Mouse (Mus musculus): Measurements from ENCODE around the gene Xpa. TPM values are rescaled to one million over a fixed set of nuclear protein-coding genes. Genes with fewer than 3 reads are reported as not detected.

Gene Xpa
- polyA plus RNA-seq, 1 experiment from 2014 or later, result 34.0 TPM

DNA sequence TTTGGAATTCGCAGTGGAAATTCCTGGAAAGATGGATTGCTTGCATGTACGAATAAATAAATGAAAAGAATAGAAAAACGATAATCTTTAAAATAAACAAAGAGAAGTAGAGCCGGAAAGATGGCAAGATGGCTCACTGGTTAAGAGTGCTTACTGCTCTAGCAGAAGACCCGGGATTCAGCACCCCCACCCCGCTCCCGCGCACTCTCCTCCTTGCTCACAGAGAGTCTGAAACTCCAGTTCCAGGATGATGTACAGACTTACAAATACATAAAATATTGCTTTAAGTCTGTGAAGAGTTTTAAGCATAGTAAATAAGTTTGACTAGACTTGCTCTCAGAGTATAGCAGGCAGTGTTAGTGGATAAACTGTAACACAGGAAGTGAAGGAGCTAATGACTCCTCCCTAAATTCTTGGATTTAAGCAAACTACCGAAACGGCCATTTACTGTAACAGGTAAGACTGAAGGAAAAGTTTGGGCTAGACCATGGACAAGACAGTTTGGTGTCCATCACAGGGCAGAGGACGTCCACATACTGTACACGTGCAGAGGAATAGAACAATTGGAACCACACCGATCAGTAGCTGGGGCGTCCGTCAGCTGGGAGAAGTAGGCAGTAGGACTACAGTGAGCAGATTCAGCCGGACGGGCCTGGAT, 58.4 kb downstream of the Xpa start:
- ATAC-seq (peak; percentile 76), DNase-seq (ENCODE audit: low spot score) (peak; percentile 33)
- H3K9me3 ChIP-seq (replicated peaks; ENCODE audit: control insufficient read depth, low read length), result no peaks in the 10 kb centered on the region
- H3K4me1 ChIP-seq (ENCODE audit: control insufficient read depth, insufficient read depth, low read length), result peaks cover 20% of the 10 kb centered on the region
- H3K27ac ChIP-seq (ENCODE audit: low read depth, low read length), result peak overlapping the region; percentile 97
- WGBS, result 8% methylated on average over 17 of the region's 17 CpGs
- H3K27me3 ChIP-seq (replicated peaks; ENCODE audit: control insufficient read depth, insufficient read depth, low read length), result no peaks in the 10 kb centered on the region
- H3K4me2 ChIP-seq (ENCODE audit: low read length), result peak overlapping the region; percentile 78
- peak overlapping the region; percentile 93 for H3K9ac ChIP-seq (ENCODE audit: low read length)
- peak overlapping the region; percentile 90 for H3K4me3 ChIP-seq (ENCODE audit: low read depth, low read length)
- peaks cover 26% of the 10 kb centered on the region for H3K36me3 ChIP-seq (ENCODE audit: control insufficient read depth, insufficient read depth, low read length)

DNA sequence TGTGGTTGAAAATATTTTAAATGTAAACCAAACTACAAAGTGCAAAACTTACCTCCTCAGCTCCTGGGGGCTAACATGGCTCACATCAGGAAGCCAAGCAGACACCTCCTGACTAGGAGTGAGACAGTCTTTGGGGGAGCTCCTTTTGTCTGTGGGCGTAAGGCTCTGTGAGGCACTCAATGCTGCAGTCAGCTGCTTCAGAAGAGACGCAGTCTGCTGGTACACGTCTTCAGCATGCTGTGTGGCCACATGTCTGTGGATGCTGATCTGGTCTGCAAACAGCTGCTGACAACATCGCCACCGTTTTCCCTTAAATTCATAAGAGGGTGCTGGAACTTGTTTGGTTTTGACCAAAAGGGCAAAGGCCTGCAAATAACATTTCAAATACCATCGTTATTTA, 64.3 kb downstream of the Xpa start:
- DNase-seq (ENCODE audit: low spot score) (no peak), ATAC-seq (no peak)
- H3K9me3 ChIP-seq (replicated peaks; ENCODE audit: control insufficient read depth, low read length), result no peaks in the 10 kb centered on the region
- no peaks in the 10 kb centered on the region for H3K4me1 ChIP-seq (ENCODE audit: control insufficient read depth, insufficient read depth, low read length)
- H3K4me2 ChIP-seq (ENCODE audit: low read length), result no peak overlapping the region
- H3K27me3 ChIP-seq (replicated peaks; ENCODE audit: control insufficient read depth, insufficient read depth, low read length), result no peaks in the 10 kb centered on the region
- H3K27ac ChIP-seq (ENCODE audit: low read depth, low read length), result no peak overlapping the region
- H3K9ac ChIP-seq (ENCODE audit: low read length), result no peak overlapping the region
- H3K4me3 ChIP-seq (ENCODE audit: low read depth, low read length), result no peak overlapping the region
- H3K36me3 ChIP-seq (ENCODE audit: control insufficient read depth, insufficient read depth, low read length), result peaks cover 76% of the 10 kb centered on the region
- 80% methylated on average over 6 of the region's 6 CpGs for WGBS

DNA sequence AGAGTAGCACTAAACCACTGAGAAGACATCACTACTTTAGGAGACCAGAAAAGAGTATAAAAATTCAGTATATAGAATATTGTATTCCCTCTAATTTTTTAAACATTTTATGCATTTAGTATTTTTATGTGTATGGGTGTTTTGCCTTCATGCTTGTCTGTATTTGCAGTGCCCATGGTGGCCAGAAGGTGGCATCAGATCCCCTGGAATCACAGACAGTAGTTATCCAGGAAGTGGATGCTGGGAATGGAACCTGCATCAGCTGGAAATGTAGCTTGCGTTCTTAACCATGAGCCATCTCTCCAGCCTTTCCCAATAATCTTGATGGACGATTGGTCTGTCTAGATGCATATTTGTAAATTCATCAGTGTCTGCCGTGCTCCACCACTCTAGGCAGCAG, 65.9 kb downstream of the Xpa start:
- H3K27me3 ChIP-seq (replicated peaks; ENCODE audit: control insufficient read depth, insufficient read depth, low read length), result no peaks in the 10 kb centered on the region
- peaks cover 87% of the 10 kb centered on the region for H3K36me3 ChIP-seq (ENCODE audit: control insufficient read depth, insufficient read depth, low read length)

DNA sequence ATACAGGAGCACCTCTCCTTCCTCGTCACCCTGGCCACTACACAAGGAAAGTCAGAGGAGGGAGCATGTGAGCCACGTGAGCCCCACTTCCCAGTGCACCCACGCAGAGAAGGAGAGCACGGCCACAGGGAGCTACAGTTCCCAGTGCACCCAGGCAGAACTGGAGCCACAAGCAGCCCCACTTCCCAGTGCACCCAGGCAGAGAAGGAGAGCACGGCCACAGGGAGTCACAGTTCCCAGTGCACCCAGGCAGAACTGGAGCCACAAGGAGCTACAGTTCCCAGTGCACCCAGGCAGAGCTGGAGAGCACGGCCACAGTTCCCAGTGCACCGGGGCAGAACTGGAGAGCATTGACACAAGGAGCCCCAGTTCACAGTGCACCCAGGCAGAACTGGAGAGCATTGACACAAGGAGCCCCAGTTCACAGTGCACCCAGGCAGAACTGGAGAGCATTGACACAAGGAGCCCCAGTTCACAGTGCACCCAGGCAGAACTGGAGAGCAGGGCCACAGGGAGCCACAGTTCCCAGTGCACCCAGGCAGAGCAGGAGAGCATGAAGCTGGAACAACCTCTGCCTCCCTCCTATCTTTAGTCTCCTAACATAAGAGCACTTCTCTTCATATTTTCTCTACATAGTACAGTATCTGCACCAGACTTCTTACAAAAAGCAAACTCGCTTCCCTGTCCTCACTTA, 66.7 kb downstream of the Xpa start:
- Histone ChIP-seq H3K4me2 (ENCODE audit: low read length) (no peak overlapping the region), H3K9ac (ENCODE audit: low read length) (no peak overlapping the region), H3K36me3 (ENCODE audit: control insufficient read depth, insufficient read depth, low read length) (peaks cover 87% of the 10 kb centered on the region), H3K4me3 (ENCODE audit: low read depth, low read length) (no peak overlapping the region), H3K9me3 (replicated peaks; ENCODE audit: control insufficient read depth, low read length) (no peaks in the 10 kb centered on the region), H3K27ac (ENCODE audit: low read depth, low read length) (no peak overlapping the region), H3K27me3 (replicated peaks; ENCODE audit: control insufficient read depth, insufficient read depth, low read length) (no peaks in the 10 kb centered on the region), H3K4me1 (ENCODE audit: control insufficient read depth, insufficient read depth, low read length) (no peaks in the 10 kb centered on the region)
- WGBS, result 92% methylated on average over 8 of the region's 8 CpGs
- DNase-seq (ENCODE audit: low spot score) (no peak), ATAC-seq (no peak)

More for the DNA sequence above, 65.9 kb downstream of the Xpa start:
- ATAC-seq (no peak), DNase-seq (ENCODE audit: low spot score) (peak; percentile 69)
- Histone ChIP-seq H3K9ac (ENCODE audit: low read length) (no peak overlapping the region), H3K4me3 (ENCODE audit: low read depth, low read length) (no peak overlapping the region), H3K4me1 (ENCODE audit: control insufficient read depth, insufficient read depth, low read length) (no peaks in the 10 kb centered on the region), H3K27ac (ENCODE audit: low read depth, low read length) (no peak overlapping the region), H3K9me3 (replicated peaks; ENCODE audit: control insufficient read depth, low read length) (no peaks in the 10 kb centered on the region), H3K4me2 (ENCODE audit: low read length) (no peak overlapping the region)
- 79% methylated on average over 3 of the region's 3 CpGs for WGBS

DNA sequence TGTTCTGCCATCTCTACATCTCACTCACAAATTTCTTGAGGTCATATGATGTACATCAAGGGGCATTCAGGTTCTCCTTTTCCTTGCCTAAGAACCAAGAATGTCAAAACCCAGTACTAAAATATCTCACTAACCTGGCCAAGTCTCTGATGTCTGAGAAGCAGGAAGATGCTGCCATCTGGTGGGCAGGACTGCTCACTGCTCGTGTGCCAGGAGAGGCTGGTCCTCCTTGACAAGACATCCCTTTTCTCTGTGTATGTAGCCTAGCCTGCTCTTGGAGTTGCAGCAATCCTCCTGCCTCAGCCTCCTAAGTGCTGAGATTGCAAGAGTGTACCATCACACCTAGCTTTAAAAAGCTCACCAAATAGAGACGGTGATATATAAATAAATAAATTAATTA, 69.6 kb downstream of the Xpa start:
- 43% methylated on average over 2 of the region's 2 CpGs for WGBS
- ATAC-seq, result peak; percentile 57; the same call in 1 of the 2 replicates
- H3K4me2 ChIP-seq (ENCODE audit: low read length), result no peak overlapping the region
- H3K9me3 ChIP-seq (replicated peaks; ENCODE audit: control insufficient read depth, low read length), result no peaks in the 10 kb centered on the region
- no peaks in the 10 kb centered on the region for H3K27me3 ChIP-seq (replicated peaks; ENCODE audit: control insufficient read depth, insufficient read depth, low read length)
- H3K4me1 ChIP-seq (ENCODE audit: control insufficient read depth, insufficient read depth, low read length), result no peaks in the 10 kb centered on the region
- no peak overlapping the region for H3K9ac ChIP-seq (ENCODE audit: low read length)
- H3K36me3 ChIP-seq (ENCODE audit: control insufficient read depth, insufficient read depth, low read length), result peaks cover 90% of the 10 kb centered on the region
- H3K4me3 ChIP-seq (ENCODE audit: low read depth, low read length), result no peak overlapping the region
- peak; percentile 86 for DNase-seq (ENCODE audit: low spot score)
- H3K27ac ChIP-seq (ENCODE audit: low read depth, low read length), result no peak overlapping the region

DNA sequence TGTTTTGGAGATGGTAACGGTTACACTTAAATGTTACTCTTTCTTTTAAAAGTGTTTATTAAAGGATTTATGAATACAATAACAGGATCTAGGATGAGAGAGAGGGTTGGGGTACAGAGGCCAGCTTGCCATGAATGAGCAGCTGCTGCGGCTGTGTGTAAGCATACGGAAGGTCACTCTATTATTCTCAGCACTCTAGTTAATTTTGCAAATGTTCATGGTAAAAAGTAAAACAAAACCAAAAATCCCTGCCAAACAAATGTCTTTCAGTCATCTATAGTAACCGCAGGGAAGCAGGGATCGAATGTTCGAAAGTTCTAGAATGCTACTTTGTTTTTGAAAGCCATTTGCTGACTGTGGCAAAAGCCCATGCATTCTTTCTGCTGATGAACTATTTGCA, 72.8 kb downstream of the Xpa start:
- DNase-seq (ENCODE audit: low spot score) (no peak), ATAC-seq (no peak)
- Histone ChIP-seq H3K4me1 (ENCODE audit: control insufficient read depth, insufficient read depth, low read length) (no peaks in the 10 kb centered on the region), H3K27ac (ENCODE audit: low read depth, low read length) (no peak overlapping the region), H3K4me3 (ENCODE audit: low read depth, low read length) (no peak overlapping the region), H3K4me2 (ENCODE audit: low read length) (no peak overlapping the region), H3K9ac (ENCODE audit: low read length) (no peak overlapping the region), H3K36me3 (ENCODE audit: control insufficient read depth, insufficient read depth, low read length) (peaks cover 92% of the 10 kb centered on the region), H3K27me3 (replicated peaks; ENCODE audit: control insufficient read depth, insufficient read depth, low read length) (no peaks in the 10 kb centered on the region), H3K9me3 (replicated peaks; ENCODE audit: control insufficient read depth, low read length) (no peaks in the 10 kb centered on the region)
- WGBS, result 92% methylated on average over 6 of the region's 6 CpGs

DNA sequence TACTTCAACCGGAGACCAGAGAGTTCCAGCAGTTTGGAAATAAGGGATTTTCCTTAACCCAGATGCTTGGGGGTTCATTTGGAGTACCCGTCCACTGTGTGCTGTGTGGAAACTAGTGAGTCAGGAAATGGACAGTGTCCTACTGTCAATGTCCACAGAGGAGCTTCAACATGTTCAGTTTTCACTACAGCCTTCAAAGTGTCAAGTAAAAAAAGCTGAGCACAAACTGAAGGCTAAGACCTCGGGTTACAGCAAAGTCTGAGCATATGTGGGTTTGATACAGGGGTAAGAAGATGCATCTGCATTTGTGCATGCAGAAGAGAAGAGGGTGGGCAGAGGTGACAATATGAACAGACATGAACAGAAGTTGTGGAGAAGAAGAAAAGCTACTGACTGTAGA, 75.3 kb downstream of the Xpa start:
- H3K4me2 ChIP-seq (ENCODE audit: low read length), result no peak overlapping the region
- H3K9me3 ChIP-seq (replicated peaks; ENCODE audit: control insufficient read depth, low read length), result no peaks in the 10 kb centered on the region
- H3K36me3 ChIP-seq (ENCODE audit: control insufficient read depth, insufficient read depth, low read length), result peaks cover 99% of the 10 kb centered on the region
- no peaks in the 10 kb centered on the region for H3K27me3 ChIP-seq (replicated peaks; ENCODE audit: control insufficient read depth, insufficient read depth, low read length)
- no peak overlapping the region for H3K27ac ChIP-seq (ENCODE audit: low read depth, low read length)
- H3K4me3 ChIP-seq (ENCODE audit: low read depth, low read length), result no peak overlapping the region
- no peak for ATAC-seq
- no peak overlapping the region for H3K9ac ChIP-seq (ENCODE audit: low read length)
- 86% methylated on average over 3 of the region's 3 CpGs for WGBS
- no peaks in the 10 kb centered on the region for H3K4me1 ChIP-seq (ENCODE audit: control insufficient read depth, insufficient read depth, low read length)
- DNase-seq (ENCODE audit: low spot score), result no peak

DNA sequence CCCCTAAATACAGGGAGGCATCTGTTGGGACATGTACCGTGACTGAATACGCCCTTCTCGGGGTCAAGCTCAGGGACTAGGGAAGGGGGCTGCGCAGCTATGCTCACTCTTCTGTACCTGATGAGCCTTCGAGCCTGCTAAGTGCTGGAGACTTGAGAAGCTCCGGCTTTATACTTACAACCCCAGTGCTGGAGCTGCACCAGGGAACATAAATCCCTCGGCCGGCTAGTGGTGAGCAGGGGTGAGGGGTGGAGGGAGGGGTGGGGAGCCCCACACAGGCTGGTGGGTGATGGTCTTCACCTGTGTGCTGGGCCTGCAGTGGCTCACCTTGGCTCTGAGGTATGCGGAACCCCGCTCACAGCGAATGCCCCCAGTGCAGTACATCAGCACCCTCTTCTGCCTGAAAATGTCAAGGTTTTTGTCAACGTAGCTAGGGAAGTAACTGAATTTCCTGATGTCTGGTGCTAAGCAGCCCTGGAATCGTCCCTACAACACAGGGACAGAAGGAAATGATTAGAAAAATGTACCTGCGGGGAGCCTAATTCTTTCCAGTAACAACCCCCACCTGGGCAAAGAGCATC, 76.5 kb downstream of the Xpa start:
- no peaks in the 10 kb centered on the region for H3K27me3 ChIP-seq (replicated peaks; ENCODE audit: control insufficient read depth, insufficient read depth, low read length)
- no peak overlapping the region for H3K27ac ChIP-seq (ENCODE audit: low read depth, low read length)
- H3K36me3 ChIP-seq (ENCODE audit: control insufficient read depth, insufficient read depth, low read length), result peaks cover 99% of the 10 kb centered on the region
- 96% methylated on average over 14 of the region's 14 CpGs for WGBS
- DNase-seq (ENCODE audit: low spot score), result no peak
- H3K9me3 ChIP-seq (replicated peaks; ENCODE audit: control insufficient read depth, low read length), result no peaks in the 10 kb centered on the region
- no peak overlapping the region for H3K4me3 ChIP-seq (ENCODE audit: low read depth, low read length)
- ATAC-seq, result no peak
- H3K4me1 ChIP-seq (ENCODE audit: control insufficient read depth, insufficient read depth, low read length), result no peaks in the 10 kb centered on the region
- no peak overlapping the region for H3K9ac ChIP-seq (ENCODE audit: low read length)
- H3K4me2 ChIP-seq (ENCODE audit: low read length), result no peak overlapping the region

DNA sequence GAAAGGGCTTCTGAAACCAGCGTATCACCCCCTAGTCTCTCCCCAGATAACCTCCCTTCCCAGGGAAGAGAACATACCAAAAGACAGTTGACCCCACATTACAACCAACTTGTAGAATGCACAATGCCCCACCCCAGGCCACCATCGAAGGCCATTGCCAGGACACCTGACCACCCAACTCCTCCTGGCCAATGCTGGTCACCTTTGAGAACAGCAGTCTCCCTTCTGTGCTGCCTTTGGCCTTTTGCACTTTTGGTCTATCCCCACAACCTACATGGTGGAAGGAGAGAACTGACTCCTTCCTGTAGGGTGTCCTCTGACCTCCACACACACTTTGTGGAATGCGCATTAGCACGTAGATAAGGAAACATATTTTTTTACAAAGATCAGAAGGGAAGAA, 78.6 kb downstream of the Xpa start:
- Histone ChIP-seq H3K27me3 (replicated peaks; ENCODE audit: control insufficient read depth, insufficient read depth, low read length) (no peaks in the 10 kb centered on the region), H3K9me3 (replicated peaks; ENCODE audit: control insufficient read depth, low read length) (no peaks in the 10 kb centered on the region), H3K4me2 (ENCODE audit: low read length) (no peak overlapping the region), H3K36me3 (ENCODE audit: control insufficient read depth, insufficient read depth, low read length) (peaks cover 89% of the 10 kb centered on the region), H3K9ac (ENCODE audit: low read length) (no peak overlapping the region), H3K4me3 (ENCODE audit: low read depth, low read length) (no peak overlapping the region), H3K4me1 (ENCODE audit: control insufficient read depth, insufficient read depth, low read length) (no peaks in the 10 kb centered on the region), H3K27ac (ENCODE audit: low read depth, low read length) (no peak overlapping the region)
- 94% methylated on average over 4 of the region's 4 CpGs for WGBS
- DNase-seq (ENCODE audit: low spot score) (no peak), ATAC-seq (no peak)

Data from forebrain, embryonic 14.5 days (tissue).